Mouse (Mus musculus) cerebral cortex, adult 2 months (tissue): Measurements from ENCODE around the gene Med15.

Source experiments
- WGBS: fragments of 180-500 bp; shearing (Covaris S2); methylation state at CpG from one replicate; pipeline ENCODE4 v1.1.7; 2018; 5-methylcytosine and 5-hydroxymethylcytosine counted together

The Med15 gene

DNA sequence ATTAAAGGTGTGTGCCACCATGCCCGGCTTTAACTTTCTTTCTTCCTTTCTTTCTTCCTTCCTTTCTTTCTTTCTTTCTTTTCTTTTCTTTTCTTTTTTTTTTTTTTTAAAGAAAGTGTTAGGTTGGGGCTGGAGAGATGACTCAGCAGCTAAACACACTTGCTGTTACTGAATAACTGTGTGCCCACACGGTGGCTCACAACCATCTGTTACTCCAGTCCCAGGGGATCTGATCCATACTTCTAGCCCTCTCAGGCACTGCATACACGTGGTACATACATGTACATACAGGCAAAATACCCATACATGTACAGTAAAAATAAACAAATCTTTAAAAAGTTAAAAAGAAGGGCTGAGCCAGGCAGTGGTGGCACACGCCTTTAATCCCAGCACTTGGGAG is 121.3 kb downstream of the Med15 start:
- WGBS, result 39% methylated on average over 4 of the region's 4 CpGs

DNA sequence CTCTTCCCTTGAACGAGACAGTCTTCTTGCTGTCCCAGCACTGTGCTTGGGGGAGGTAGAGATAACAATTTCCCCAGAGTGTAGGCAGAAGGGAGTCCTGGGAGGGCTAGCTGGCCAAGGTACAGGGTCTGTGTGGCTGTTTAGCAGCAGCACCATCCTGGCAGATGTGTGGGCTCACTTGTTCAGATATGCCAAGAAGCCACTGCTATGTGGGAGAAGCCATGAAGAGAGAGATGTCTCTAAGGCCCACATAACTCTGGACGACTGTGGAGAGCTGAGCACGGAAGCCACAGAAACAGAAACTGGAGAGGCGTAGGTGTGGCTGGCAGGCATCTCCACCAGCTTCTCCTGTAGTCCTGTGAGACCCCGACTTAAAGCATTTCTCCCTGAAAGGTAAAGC is 127.0 kb downstream of the Med15 start:
- WGBS, result 47% methylated on average over 5 of the region's 5 CpGs

GRCm38 (mm10) chr16:17604941-17605340 is 127.8 kb downstream of the Med15 start:
- WGBS, result 25% methylated on average over 4 of the region's 4 CpGs
